Mouse (Mus musculus): Measurements from ENCODE around the gene Acly.

DNA sequence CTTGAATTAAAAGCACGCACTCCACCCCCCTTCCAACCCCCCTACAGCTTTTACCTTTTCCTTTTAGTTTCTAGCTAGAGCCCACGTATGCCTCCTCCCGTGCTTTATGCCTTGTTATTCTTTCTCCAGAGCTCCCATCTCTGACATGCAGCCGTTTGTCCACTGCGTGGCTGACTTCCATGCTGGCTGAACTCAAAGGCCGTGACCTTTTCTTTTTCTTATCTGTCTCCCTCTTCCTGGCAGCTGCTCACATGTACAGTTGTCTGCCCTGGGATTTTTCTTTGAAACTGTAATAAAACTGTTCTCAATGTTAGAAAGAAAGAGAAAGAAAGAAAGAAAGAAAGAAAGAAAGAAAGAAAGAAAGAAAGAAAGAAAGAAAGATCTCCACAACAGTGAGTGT lies 13.2 kb upstream of the Acly start:
- TF ChIP-seq CTCF (IDR thresholded peaks at IDR 0.05; ENCODE audit: extremely low read depth, insufficient read depth, insufficient read length, insufficient replicate concordance) (no peak), POLR2A (IDR thresholded peaks at IDR 0.05; ENCODE audit: low read depth, low read length) (no peak)
